Mouse (Mus musculus): ENCODE results near the gene Btnl10. TPM values are rescaled to one million over a fixed set of nuclear protein-coding genes. Genes with fewer than 3 reads are reported as not detected.
A peak's percentile ranks its signal among the peaks of the same experiment; 100 is the strongest.
"Not testable (repeated sequence)": the region's sequence is repeated elsewhere in the genome, so short reads cannot be mapped to it uniquely, and the experiment has no call there.

Gene Btnl10
- polyA plus RNA-seq, 1 experiment from 2014 or later = 0.30 TPM

DNA sequence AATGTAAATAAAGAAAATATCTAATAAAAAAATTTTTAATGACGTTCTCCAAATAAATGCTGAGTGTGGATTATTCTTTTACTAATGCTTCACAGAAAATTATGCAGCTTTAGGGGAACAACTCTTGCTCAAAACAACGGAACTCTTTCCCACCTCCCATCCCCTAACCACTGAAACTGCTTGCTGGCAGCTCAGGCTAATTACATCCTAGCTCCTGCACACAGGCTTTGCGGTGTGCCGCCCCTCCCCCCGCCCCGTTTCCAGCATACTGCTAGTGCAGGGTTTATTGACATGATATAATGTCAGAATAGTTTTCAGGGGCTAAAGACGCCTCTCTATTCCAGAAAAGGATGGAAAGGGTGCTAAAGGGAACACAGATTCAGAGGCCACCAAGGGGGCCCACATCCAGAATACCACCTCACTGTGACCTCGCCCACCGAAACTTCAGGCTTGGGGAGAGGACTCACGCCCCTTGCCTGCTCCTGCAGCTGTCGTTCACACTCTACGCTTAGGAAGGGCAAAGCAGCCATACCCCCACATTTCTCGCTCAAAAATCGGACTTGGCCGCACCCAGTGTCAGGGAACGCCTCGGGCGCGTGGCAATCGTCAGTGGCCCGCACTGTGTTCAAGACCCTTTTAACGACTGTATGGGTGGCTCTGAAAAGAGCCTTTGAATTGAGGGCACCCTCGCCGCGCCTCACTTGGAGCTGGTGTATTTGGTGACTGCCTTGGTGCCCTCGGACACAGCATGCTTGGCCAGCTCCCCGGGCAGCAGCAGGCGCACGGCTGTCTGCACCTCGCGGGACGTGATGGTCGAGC lies 35.9 kb downstream of the Btnl10 start:
- H3K36me3 ChIP-seq = peaks cover 20% of the 10 kb centered on the region
- H3K27ac ChIP-seq = peak overlapping the region; percentile 100
- WGBS = under 1% methylated on average over 33 of the region's 33 CpGs
- peak overlapping the region; percentile 91 for H3K4me2 ChIP-seq
- H3K4me3 ChIP-seq (replicated peaks) = peak overlapping the region; percentile 66
- peak overlapping the region; percentile 72 for H3K9ac ChIP-seq
- H3K27me3 ChIP-seq = no peaks in the 10 kb centered on the region; the same call in 1 of the 2 replicates
- no peaks in the 10 kb centered on the region for H3K9me3 ChIP-seq (replicated peaks)
- peak; percentile 27 for ATAC-seq (replicated peaks; ENCODE audit: low FRiP score)
- H3K4me1 ChIP-seq = peaks cover 34% of the 10 kb centered on the region

DNA sequence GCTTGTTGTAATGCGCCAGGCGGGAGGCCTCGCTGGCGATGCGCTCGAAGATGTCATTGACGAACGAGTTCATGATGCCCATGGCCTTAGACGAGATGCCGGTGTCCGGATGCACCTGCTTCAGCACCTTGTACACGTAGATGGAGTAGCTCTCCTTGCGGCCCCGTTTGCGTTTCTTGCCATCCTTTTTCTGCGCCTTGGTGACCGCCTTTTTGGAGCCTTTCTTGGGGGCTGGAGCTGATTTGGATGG lies 36.4 kb downstream of the Btnl10 start:
- Histone ChIP-seq H3K36me3 (peaks cover 20% of the 10 kb centered on the region), H3K4me3 (replicated peaks) (peak overlapping the region; percentile 66), H3K4me2 (peak overlapping the region; percentile 91), H3K9ac (peak overlapping the region; percentile 72), H3K4me1 (peaks cover 34% of the 10 kb centered on the region), H3K27ac (peak overlapping the region; percentile 100)
- not testable (repeated sequence) for H3K27me3 ChIP-seq; ATAC-seq (replicated peaks; ENCODE audit: low FRiP score); H3K9me3 ChIP-seq (replicated peaks)
- under 1% methylated on average over 17 of the region's 17 CpGs for WGBS

DNA sequence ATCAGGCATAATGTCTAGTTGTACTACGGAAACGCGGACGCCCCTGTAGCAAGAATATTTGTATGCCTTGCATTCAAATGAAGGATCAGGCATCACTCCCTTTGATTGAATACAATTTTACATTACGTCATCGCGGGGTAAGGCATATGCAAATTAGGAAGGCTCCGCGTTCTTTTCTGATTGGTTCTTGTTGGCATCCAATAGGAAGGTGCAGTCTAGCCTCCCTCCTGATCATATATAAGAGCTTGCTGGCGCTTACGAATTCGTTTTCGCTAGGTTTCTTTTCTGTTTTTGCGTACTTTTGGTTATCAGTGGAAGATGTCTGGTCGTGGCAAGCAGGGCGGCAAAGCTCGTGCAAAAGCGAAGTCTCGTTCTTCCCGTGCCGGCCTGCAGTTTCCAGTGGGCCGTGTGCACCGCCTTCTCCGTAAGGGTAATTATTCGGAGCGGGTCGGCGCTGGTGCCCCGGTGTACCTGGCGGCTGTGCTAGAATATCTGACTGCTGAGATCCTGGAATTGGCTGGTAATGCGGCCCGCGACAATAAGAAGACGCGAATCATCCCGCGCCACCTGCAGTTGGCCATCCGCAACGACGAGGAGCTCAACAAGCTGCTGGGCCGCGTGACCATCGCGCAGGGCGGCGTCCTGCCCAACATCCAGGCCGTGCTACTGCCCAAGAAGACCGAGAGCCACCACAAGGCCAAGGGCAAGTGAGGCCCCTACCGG lies 36.9 kb downstream of the Btnl10 start, which contains the start of the genes Hist3h2a and Trim17:
Hist3h2a (plus strand) TSS at position 266 of the 723 bp plus-strand sequence.
Trim17 (plus strand) TSS at position 266 of the 723 bp plus-strand sequence.
- Histone ChIP-seq H3K27me3 (no peaks in the 10 kb centered on the region; the same call in 1 of the 2 replicates), H3K4me2 (peak within 1 kb of the TSS; percentile 91), H3K4me3 (replicated peaks) (peak within 1 kb of the TSS; percentile 66), H3K9ac (peak within 1 kb of the TSS; percentile 77), H3K27ac (peak within 1 kb of the TSS; percentile 100), H3K9me3 (replicated peaks) (no peaks in the 10 kb centered on the region), H3K4me1 (peaks cover 39% of the 10 kb centered on the region), H3K36me3 (peaks cover 20% of the 10 kb centered on the region)
- WGBS = under 1% methylated on average over 49 of the region's 49 CpGs
- ATAC-seq (replicated peaks; ENCODE audit: low FRiP score) = peak; percentile 93

GRCm38 (mm10) chr11:58955143-58955867 lies 37.6 kb downstream of the Btnl10 start:
- peak; percentile 42 for ATAC-seq (replicated peaks; ENCODE audit: low FRiP score)
- H3K4me2 ChIP-seq = peak overlapping the region; percentile 91
- H3K36me3 ChIP-seq = peaks cover 20% of the 10 kb centered on the region
- H3K27ac ChIP-seq = peak overlapping the region; percentile 100
- peak overlapping the region; percentile 77 for H3K9ac ChIP-seq
- no peaks in the 10 kb centered on the region; the same call in 1 of the 2 replicates for H3K27me3 ChIP-seq
- no peaks in the 10 kb centered on the region for H3K9me3 ChIP-seq (replicated peaks)
- peak overlapping the region; percentile 66 for H3K4me3 ChIP-seq (replicated peaks)
- peaks cover 42% of the 10 kb centered on the region for H3K4me1 ChIP-seq
- under 1% methylated on average over 20 of the region's 20 CpGs for WGBS

DNA sequence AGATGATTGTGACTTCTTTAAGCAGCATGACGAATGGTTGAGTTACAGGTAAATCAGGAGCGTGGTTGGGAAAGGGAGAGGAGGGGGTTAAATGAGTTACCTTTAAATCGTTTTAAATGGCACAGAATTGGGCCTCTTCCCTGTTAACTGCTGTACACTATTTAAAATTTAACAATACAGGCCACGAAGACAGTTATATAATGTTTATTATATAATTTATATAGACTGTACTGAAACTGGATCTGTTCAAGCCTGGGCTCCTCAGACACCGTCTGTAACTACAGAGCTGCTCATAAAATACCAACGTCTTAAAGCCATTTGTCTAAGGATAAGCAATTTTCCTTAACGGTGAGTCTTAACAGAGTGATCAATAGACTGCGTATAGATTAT lies 38.2 kb downstream of the Btnl10 start:
- H3K4me3 ChIP-seq (replicated peaks) = peak overlapping the region; percentile 66
- peaks cover 20% of the 10 kb centered on the region for H3K36me3 ChIP-seq
- no peak for ATAC-seq (replicated peaks; ENCODE audit: low FRiP score)
- 23% methylated on average over 8 of the region's 8 CpGs for WGBS
- peaks cover 42% of the 10 kb centered on the region for H3K4me1 ChIP-seq
- peak overlapping the region; percentile 100 for H3K27ac ChIP-seq
- peak overlapping the region; percentile 77 for H3K9ac ChIP-seq
- peak overlapping the region; percentile 91 for H3K4me2 ChIP-seq
- no peaks in the 10 kb centered on the region; the same call in 1 of the 2 replicates for H3K27me3 ChIP-seq
- H3K9me3 ChIP-seq (replicated peaks) = no peaks in the 10 kb centered on the region

DNA sequence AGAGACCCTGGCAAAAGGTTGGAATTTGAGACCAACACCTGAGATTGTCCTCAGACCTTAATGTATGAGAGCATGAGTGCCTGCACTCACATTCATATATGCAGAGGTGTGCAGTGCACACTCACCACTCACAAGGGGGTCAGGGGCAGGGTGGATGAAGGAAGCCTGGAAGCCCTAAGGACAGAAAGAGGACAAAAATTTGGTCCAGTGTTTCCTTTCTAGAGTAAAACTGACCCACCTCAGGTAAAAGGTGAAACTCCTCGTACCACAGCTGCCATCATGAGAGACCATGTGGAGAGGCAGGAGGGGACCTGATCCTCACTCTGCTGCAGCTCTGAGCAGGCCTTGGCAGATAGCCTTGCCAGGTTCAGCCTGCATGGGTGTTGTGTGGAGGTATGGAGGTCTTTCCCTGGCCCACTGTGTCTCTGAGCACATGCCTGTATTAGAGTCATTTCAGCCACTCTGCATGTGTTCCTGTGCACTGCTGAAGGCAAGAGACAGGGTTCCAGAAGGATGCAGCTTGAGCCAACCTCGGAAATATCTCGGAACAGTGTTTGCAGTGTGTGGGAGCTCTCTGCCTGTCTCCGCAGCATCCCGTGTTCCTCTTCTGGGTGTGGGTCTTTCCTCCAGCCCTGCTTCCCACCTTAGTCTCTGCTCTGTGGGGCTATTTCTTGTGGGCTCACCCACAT lies 39.7 kb downstream of the Btnl10 start:
- Histone ChIP-seq H3K27ac (no peak overlapping the region), H3K27me3 (peaks cover 13% of the 10 kb centered on the region; the same call in 1 of the 2 replicates), H3K4me2 (peak overlapping the region; percentile 91), H3K4me3 (replicated peaks) (peak overlapping the region; percentile 66), H3K4me1 (peaks cover 42% of the 10 kb centered on the region), H3K36me3 (peaks cover 20% of the 10 kb centered on the region), H3K9me3 (replicated peaks) (peaks cover 4% of the 10 kb centered on the region; the same call in 1 of the 2 replicates), H3K9ac (peak overlapping the region; percentile 77)
- 77% methylated on average over 5 of the region's 5 CpGs for WGBS
- ATAC-seq (replicated peaks; ENCODE audit: low FRiP score) = no peak

DNA sequence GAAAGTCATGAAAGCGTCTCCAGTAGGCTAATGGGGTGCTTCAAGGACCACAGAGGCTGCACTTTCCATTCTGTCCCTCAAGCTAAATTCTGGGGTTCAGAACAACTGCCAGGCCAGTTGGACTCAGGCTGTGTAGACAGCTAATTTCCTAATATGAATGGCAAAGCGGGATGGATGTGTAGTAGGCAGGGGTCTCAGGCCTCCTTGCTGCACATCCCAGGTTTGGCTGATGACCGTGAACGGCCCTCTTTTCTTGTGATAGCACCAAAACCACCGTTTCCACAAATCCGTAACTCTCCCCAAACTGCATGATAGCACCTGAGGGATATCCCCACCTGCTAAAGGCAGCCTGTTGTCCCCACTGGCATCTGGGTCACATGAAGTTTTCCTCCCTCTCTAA lies 40.8 kb downstream of the Btnl10 start:
- H3K9me3 ChIP-seq (replicated peaks) = peaks cover 4% of the 10 kb centered on the region; the same call in 1 of the 2 replicates
- peaks cover 39% of the 10 kb centered on the region for H3K4me1 ChIP-seq
- peaks cover 22% of the 10 kb centered on the region; the same call in 1 of the 2 replicates for H3K27me3 ChIP-seq
- no peak overlapping the region for H3K9ac ChIP-seq
- H3K36me3 ChIP-seq = peaks cover 20% of the 10 kb centered on the region
- no peak overlapping the region for H3K4me3 ChIP-seq (replicated peaks)
- H3K27ac ChIP-seq = no peak overlapping the region
- 85% methylated on average over 6 of the region's 6 CpGs for WGBS
- no peak for ATAC-seq (replicated peaks; ENCODE audit: low FRiP score)
- peak overlapping the region; percentile 5; the same call in 1 of the 2 replicates for H3K4me2 ChIP-seq

GRCm38 (mm10) chr11:58959186-58959825 lies 41.6 kb downstream of the Btnl10 start:
- Histone ChIP-seq H3K4me1 (peaks cover 38% of the 10 kb centered on the region), H3K4me2 (peak overlapping the region; percentile 91), H3K27ac (peak overlapping the region; percentile 70), H3K27me3 (peaks cover 26% of the 10 kb centered on the region; the same call in 1 of the 2 replicates), H3K9ac (peak overlapping the region; percentile 46; the same call in 1 of the 2 replicates), H3K4me3 (replicated peaks) (peak overlapping the region; percentile 53), H3K9me3 (replicated peaks) (peaks cover 4% of the 10 kb centered on the region; the same call in 1 of the 2 replicates), H3K36me3 (peaks cover 20% of the 10 kb centered on the region)
- WGBS = 32% methylated on average over 15 of the region's 15 CpGs
- no peak for ATAC-seq (replicated peaks; ENCODE audit: low FRiP score)

DNA sequence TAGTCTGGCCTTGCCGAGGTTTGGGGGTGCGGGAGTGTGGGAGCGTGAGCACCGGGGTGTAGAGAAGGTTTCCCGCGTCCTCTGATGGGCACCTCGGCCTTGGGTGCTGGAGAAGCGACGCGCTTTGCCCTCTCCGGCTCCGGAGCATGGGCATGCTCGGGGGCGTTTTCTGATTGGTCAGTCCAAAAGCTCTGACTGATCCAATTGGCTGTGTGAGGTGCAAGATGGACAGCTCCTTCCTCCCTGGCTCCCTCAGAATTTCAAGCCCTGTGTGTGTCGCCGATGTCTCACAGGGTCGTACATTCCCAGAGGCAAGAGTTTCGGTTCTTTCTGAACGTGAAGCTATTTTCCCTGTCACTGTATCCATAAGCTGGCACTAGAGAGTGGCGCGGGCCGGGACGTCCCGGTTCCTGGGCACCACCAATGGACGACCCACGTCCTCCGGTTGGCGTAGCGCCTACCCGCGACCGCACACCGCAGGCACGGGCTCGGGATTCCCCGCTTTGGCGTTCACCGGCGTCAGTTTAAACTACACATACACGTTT lies 42.3 kb downstream of the Btnl10 start:
- peak overlapping the region; percentile 46; the same call in 1 of the 2 replicates for H3K9ac ChIP-seq
- peak; percentile 87 for ATAC-seq (replicated peaks; ENCODE audit: low FRiP score)
- peaks cover 20% of the 10 kb centered on the region for H3K36me3 ChIP-seq
- H3K9me3 ChIP-seq (replicated peaks) = peaks cover 4% of the 10 kb centered on the region; the same call in 1 of the 2 replicates
- peak overlapping the region; percentile 53 for H3K4me3 ChIP-seq (replicated peaks)
- peak overlapping the region; percentile 70 for H3K27ac ChIP-seq
- peaks cover 26% of the 10 kb centered on the region; the same call in 1 of the 2 replicates for H3K27me3 ChIP-seq
- H3K4me2 ChIP-seq = peak overlapping the region; percentile 91
- WGBS = 6% methylated on average over 40 of the region's 40 CpGs
- peaks cover 42% of the 10 kb centered on the region for H3K4me1 ChIP-seq

DNA sequence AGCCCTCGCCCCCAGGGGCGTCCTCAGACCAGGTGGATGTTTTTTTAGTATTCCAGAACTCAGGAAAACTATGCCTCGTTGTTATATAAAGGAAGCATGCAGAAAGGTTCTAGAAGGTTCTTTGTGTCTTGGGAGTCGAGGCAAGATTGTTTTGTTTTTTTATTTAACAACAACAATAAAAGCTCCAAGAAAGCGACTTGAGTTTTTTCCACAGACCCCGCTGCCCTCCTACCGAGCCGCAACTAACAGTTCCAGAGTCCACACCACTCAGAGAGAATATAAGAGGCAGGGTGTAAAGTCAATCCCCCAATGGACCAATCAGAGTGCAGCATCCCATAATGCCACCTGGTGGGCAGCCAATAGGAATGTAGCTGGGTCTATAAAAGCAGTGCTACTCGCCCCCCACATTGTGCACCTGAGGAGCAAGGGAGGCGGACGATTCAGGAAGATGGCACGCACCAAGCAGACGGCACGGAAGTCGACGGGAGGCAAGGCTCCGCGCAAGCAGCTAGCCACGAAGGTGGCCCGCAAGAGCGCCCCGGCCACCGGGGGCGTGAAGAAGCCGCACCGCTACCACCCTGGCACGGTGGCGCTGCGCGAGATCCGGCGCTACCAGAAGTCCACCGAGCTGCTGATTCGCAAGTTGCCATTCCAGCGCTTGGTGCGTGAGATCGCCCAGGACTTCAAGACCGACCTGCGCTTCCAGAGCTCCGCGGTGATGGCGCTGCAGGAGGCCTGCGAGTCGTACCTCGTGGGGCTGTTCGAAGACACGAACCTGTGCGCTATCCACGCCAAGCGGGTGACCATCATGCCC lies 43.9 kb downstream of the Btnl10 start:
- Histone ChIP-seq H3K4me2 (no peak overlapping the region), H3K9me3 (replicated peaks) (peaks cover 4% of the 10 kb centered on the region; the same call in 1 of the 2 replicates), H3K4me3 (replicated peaks) (no peak overlapping the region), H3K9ac (no peak overlapping the region), H3K4me1 (peaks cover 49% of the 10 kb centered on the region), H3K27ac (no peak overlapping the region), H3K27me3 (peaks cover 26% of the 10 kb centered on the region; the same call in 1 of the 2 replicates), H3K36me3 (peaks cover 20% of the 10 kb centered on the region)
- WGBS = 66% methylated on average over 50 of the region's 50 CpGs
- no peak for ATAC-seq (replicated peaks; ENCODE audit: low FRiP score)
